Mouse (Mus musculus) hindbrain, embryonic 13.5 days (tissue): Measurements from ENCODE around the gene Arid5a. TPM values are rescaled to one million over a fixed set of nuclear protein-coding genes. Genes with fewer than 3 reads are reported as not detected.

Experiments
- ATAC-seq: fragments of 200-750 bp; cut with Nextera tagmentation; 2 replicates; pipeline ENCODE4 v1.8.0; 2017; ENCODE audit warnings: moderate TSS enrichment; ENCODE audit not compliant: low FRiP score
- H3K27ac ChIP-seq: fragments of 300-500 bp; sonication (generic); 2 replicates; pipeline ENCODE4 v1.5.1; 2015; ENCODE audit warnings: inconsistent platforms, mild to moderate bottlenecking, moderate library complexity
- H3K27me3 ChIP-seq: fragments of 300-500 bp; sonication (generic); 2 replicates; pipeline ENCODE4 v1.6.1; 2015; ENCODE audit warnings: mild to moderate bottlenecking, inconsistent platforms
- H3K36me3 ChIP-seq: fragments of 300-500 bp; sonication (generic); 2 replicates; pipeline ENCODE4 v1.6.1; 2015; ENCODE audit warnings: mild to moderate bottlenecking, inconsistent platforms
- H3K4me1 ChIP-seq: fragments of 300-500 bp; sonication (generic); replicated peaks from 2 replicates; pipeline ENCODE4 v1.6.1; 2015; ENCODE audit warnings: inconsistent platforms
- H3K4me2 ChIP-seq: fragments of 300-500 bp; sonication (generic); 2 replicates; pipeline ENCODE4 v1.6.1; 2015; ENCODE audit warnings: inconsistent platforms, mild to moderate bottlenecking, moderate library complexity
- H3K4me3 ChIP-seq: fragments of 300-500 bp; sonication (generic); 2 replicates; pipeline ENCODE4 v1.5.1; 2015; ENCODE audit warnings: mild to moderate bottlenecking, inconsistent platforms
- H3K9ac ChIP-seq: fragments of 300-500 bp; sonication (generic); 2 replicates; pipeline ENCODE4 v1.6.1; 2015; ENCODE audit warnings: mild to moderate bottlenecking, inconsistent platforms
- H3K9me3 ChIP-seq: fragments of 300-500 bp; sonication (generic); 2 replicates; pipeline ENCODE4 v1.6.1; 2016; ENCODE audit warnings: inconsistent platforms
- WGBS: fragments of 180-500 bp; shearing (Covaris S2); methylation state at CpG from one replicate; pipeline ENCODE4 v1.1.7; 2015; 5-methylcytosine and 5-hydroxymethylcytosine counted together
- polyA plus RNA-seq: library from polyadenylated mRNA; unstranded; fragments of >200 nt; fragmentation: Nextera tagmentation; extraction: Ambion mirVana; gene quantifications from 2 replicates; pipeline ENCODE4 v1.2.1, GENCODE M21; 2015

Gene Arid5a
- polyA plus RNA-seq, 1 experiment from 2014 or later = 4.0 TPM

GRCm38 (mm10) chr1:36272546-36272945 lies 35.0 kb upstream of the Arid5a start:
- Histone ChIP-seq H3K36me3 (no peaks in the 10 kb centered on the region), H3K9me3 (no peaks in the 10 kb centered on the region), H3K9ac (no peak overlapping the region), H3K4me2 (no peak overlapping the region), H3K27ac (no peak overlapping the region), H3K4me1 (peaks cover 15% of the 10 kb centered on the region), H3K4me3 (no peak overlapping the region), H3K27me3 (peaks cover 26% of the 10 kb centered on the region)
- ATAC-seq = no peak
- WGBS = 72% methylated on average over 5 of the region's 5 CpGs

- Histone ChIP-seq H3K9me3 (no peaks in the 10 kb centered on the region), H3K4me2 (no peak overlapping the region), H3K36me3 (no peaks in the 10 kb centered on the region), H3K4me3 (no peak overlapping the region), H3K27me3 (peaks cover 22% of the 10 kb centered on the region), H3K9ac (peak overlapping the region; percentile 24; the same call in 1 of the 2 replicates), H3K4me1 (peaks cover 15% of the 10 kb centered on the region), H3K27ac (no peak overlapping the region)
- 35% methylated on average over 9 of the region's 9 CpGs for WGBS
- ATAC-seq = no peak
Observed at GRCm38 (mm10) chr1:36273288-36273687, 34.2 kb upstream of the Arid5a start.

DNA sequence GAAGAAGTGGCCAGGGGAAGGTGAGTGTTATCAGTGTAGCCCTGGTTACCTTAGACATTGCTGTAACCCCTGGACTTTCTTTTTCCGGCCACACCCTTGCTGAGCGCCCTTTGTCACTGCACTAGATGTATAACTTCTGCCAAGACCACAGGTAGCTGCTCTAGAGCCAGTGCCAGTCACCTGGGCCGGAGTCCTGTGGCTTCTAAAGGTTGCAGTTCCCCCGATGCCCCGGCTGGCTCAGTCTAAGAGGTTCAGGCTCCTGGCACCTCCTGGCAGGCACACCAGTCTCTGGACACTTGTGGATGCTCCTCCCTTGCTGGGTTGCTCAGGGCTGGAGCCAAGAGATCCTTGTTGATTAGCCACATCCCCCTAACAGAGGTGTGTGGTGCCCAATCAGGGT lies 33.1 kb upstream of the Arid5a start, which contains the start of gene Neurl3:
Neurl3 (minus strand) TSS at position 225 of the 400 bp plus-strand sequence.
- Histone ChIP-seq H3K4me2 (no peak within 1 kb of the TSS), H3K9me3 (no peaks in the 10 kb centered on the region), H3K4me1 (peaks cover 11% of the 10 kb centered on the region; the same call in 1 of the 2 replicates), H3K27me3 (peaks cover 14% of the 10 kb centered on the region), H3K9ac (peak within 1 kb of the TSS; percentile 24; the same call in 1 of the 2 replicates), H3K4me3 (no peak within 1 kb of the TSS), H3K36me3 (no peaks in the 10 kb centered on the region), H3K27ac (no peak within 1 kb of the TSS)
- WGBS = 93% methylated on average over 5 of the region's 5 CpGs
- no peak for ATAC-seq

DNA sequence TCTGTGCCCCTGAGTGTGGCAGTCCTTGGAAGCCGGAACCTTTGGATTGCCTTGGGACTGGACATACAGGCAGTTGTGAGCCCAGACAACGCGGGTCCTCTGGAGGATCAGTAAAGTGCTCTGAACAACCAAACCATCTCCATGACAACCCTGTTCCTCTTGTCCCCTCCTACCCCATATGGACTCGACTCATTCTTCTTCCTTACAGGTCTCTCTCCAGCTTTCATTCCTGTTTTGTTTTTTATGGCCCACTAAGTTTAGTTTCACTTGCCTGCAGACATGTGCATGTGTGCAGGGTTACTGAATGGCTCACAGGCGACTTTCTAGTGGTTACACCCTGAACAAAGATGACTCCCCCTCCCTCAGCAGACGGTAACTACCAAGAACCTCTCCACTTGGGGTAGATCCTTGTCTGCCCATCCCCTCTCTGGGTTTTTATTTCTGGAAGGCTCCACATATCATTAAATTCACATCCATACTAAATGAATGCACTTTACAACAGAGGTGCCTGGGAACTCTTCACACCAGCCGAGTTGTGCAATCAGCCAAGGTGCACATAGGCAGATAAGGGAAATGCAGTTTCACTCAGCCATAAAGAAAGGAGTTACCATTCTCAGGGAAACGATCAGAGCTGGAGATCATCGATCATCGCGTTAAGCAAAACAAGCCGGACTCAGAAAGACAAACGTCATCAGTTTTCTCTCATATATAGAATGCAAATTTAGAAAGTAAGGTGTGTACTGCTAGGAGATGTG lies 31.7 kb upstream of the Arid5a start:
- ATAC-seq = no peak
- 66% methylated on average over 13 of the region's 13 CpGs for WGBS

GRCm38 (mm10) chr1:36277267-36278060 lies 30.1 kb upstream of the Arid5a start:
- no peak overlapping the region for H3K27ac ChIP-seq
- no peak overlapping the region for H3K4me2 ChIP-seq
- H3K36me3 ChIP-seq = no peaks in the 10 kb centered on the region
- peaks cover 3% of the 10 kb centered on the region; the same call in 1 of the 2 replicates for H3K4me1 ChIP-seq
- H3K27me3 ChIP-seq = no peaks in the 10 kb centered on the region
- ATAC-seq = no peak; the same call in 1 of the 2 replicates
- WGBS = 21% methylated on average over 7 of the region's 7 CpGs
- H3K9ac ChIP-seq = no peak overlapping the region
- H3K4me3 ChIP-seq = no peak overlapping the region
- H3K9me3 ChIP-seq = no peaks in the 10 kb centered on the region

More for the DNA sequence above, 31.7 kb upstream of the Arid5a start:
- Histone ChIP-seq H3K4me3 (no peak overlapping the region), H3K4me1 (peaks cover 10% of the 10 kb centered on the region; the same call in 1 of the 2 replicates), H3K9ac (no peak overlapping the region), H3K4me2 (no peak overlapping the region), H3K27me3 (peaks cover 3% of the 10 kb centered on the region; the same call in 1 of the 2 replicates), H3K27ac (no peak overlapping the region), H3K9me3 (no peaks in the 10 kb centered on the region), H3K36me3 (no peaks in the 10 kb centered on the region)

- Histone ChIP-seq H3K36me3 (no peaks in the 10 kb centered on the region), H3K4me1 (no peaks in the 10 kb centered on the region), H3K4me2 (no peak overlapping the region), H3K27me3 (no peaks in the 10 kb centered on the region), H3K9me3 (no peaks in the 10 kb centered on the region), H3K4me3 (no peak overlapping the region), H3K9ac (no peak overlapping the region), H3K27ac (no peak overlapping the region)
- no peak for ATAC-seq
- WGBS = 31% methylated on average over 3 of the region's 3 CpGs
Observed at GRCm38 (mm10) chr1:36279202-36279601, 28.3 kb upstream of the Arid5a start.

DNA sequence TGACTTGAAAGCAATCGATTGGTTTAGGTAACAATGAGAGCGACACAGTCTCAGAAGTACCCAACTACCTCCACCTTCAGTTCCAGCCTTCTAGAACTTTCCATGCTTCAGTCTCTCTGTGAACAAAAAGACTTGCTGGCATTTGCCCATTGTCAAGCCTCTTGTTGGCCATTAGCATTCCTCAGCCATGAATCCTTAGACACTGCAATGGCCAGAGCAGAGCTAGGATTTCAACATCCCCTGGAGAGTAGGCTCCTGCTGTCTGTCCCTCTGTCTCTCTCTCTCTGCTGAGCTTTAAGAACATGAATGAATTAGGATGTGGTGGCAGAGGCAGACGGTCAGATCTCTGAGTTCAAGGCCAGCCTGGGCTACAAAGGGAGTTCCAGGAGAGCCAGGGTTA lies 26.6 kb upstream of the Arid5a start:
- no peaks in the 10 kb centered on the region for H3K4me1 ChIP-seq
- no peaks in the 10 kb centered on the region for H3K36me3 ChIP-seq
- H3K4me2 ChIP-seq = no peak overlapping the region
- H3K9ac ChIP-seq = no peak overlapping the region
- no peaks in the 10 kb centered on the region for H3K9me3 ChIP-seq
- ATAC-seq = no peak
- WGBS = 90% methylated on average over 3 of the region's 3 CpGs
- no peak overlapping the region for H3K4me3 ChIP-seq
- H3K27ac ChIP-seq = no peak overlapping the region
- no peaks in the 10 kb centered on the region for H3K27me3 ChIP-seq

DNA sequence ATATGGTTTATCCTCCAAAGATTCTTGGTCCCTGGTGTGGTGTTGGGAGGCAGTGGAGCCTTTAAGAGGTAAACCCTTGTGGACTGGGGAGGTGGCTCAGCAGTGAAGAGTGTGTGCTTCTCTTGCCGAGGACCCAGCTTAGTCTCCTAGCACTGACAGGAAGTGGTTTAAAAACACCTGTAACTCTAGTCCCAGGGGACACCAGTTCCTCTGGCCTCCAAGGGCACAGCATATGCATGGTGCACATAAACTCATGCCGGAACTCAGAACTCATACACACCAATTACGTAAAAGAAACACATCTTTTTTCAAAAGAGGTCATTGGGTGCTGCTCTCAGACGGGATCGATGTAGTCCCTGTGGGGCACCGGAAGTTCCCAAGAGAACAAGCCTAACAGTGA lies 25.7 kb upstream of the Arid5a start:
- Histone ChIP-seq H3K36me3 (no peaks in the 10 kb centered on the region), H3K27me3 (no peaks in the 10 kb centered on the region), H3K27ac (no peak overlapping the region), H3K9ac (no peak overlapping the region), H3K4me3 (no peak overlapping the region), H3K4me1 (no peaks in the 10 kb centered on the region), H3K4me2 (no peak overlapping the region), H3K9me3 (no peaks in the 10 kb centered on the region)
- ATAC-seq = no peak
- WGBS = 91% methylated on average over 6 of the region's 6 CpGs

- no peaks in the 10 kb centered on the region for H3K4me1 ChIP-seq
Observed at GRCm38 (mm10) chr1:36293470-36293869, 14.1 kb upstream of the Arid5a start.

DNA sequence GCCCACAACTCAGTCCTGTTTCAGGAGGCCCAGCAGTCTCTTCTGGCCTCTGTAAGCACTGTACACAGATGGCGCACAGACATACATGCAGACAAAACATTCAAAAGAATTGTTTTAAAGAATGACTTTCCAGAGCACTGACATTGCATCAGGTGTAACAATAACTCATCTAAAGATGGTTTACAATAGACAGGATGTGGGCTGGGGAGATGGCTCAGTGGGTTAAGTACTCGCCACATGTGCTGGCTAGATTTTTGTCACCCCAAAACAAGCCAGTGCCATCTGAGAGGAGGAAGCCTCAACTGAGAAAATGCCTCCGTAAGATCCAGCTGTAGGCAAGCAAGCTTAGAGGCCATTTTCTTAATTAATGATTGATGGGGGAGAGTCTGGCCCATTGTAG lies 13.1 kb upstream of the Arid5a start:
- Histone ChIP-seq H3K9me3 (no peaks in the 10 kb centered on the region), H3K27me3 (peaks cover 18% of the 10 kb centered on the region; the same call in 1 of the 2 replicates), H3K9ac (no peak overlapping the region), H3K4me3 (no peak overlapping the region), H3K36me3 (no peaks in the 10 kb centered on the region), H3K4me2 (no peak overlapping the region), H3K4me1 (no peaks in the 10 kb centered on the region), H3K27ac (no peak overlapping the region)
- no peak for ATAC-seq
- 87% methylated on average over 3 of the region's 3 CpGs for WGBS

More at GRCm38 (mm10) chr1:36293470-36293869, 14.1 kb upstream of the Arid5a start:
- H3K27me3 ChIP-seq = peaks cover 14% of the 10 kb centered on the region; the same call in 1 of the 2 replicates
- no peak overlapping the region for H3K4me2 ChIP-seq
- H3K9ac ChIP-seq = no peak overlapping the region
- H3K9me3 ChIP-seq = no peaks in the 10 kb centered on the region
- ATAC-seq = no peak
- no peak overlapping the region for H3K27ac ChIP-seq
- no peak overlapping the region for H3K4me3 ChIP-seq
- no peaks in the 10 kb centered on the region for H3K36me3 ChIP-seq
- WGBS = 94% methylated on average over 8 of the region's 8 CpGs

GRCm38 (mm10) chr1:36296466-36297149 lies 10.9 kb upstream of the Arid5a start:
- Histone ChIP-seq H3K4me3 (no peak overlapping the region), H3K36me3 (no peaks in the 10 kb centered on the region), H3K27me3 (peaks cover 30% of the 10 kb centered on the region), H3K27ac (no peak overlapping the region), H3K4me1 (no peaks in the 10 kb centered on the region), H3K4me2 (no peak overlapping the region), H3K9ac (no peak overlapping the region), H3K9me3 (no peaks in the 10 kb centered on the region)
- WGBS = 74% methylated on average over 9 of the region's 9 CpGs
- ATAC-seq = no peak

DNA sequence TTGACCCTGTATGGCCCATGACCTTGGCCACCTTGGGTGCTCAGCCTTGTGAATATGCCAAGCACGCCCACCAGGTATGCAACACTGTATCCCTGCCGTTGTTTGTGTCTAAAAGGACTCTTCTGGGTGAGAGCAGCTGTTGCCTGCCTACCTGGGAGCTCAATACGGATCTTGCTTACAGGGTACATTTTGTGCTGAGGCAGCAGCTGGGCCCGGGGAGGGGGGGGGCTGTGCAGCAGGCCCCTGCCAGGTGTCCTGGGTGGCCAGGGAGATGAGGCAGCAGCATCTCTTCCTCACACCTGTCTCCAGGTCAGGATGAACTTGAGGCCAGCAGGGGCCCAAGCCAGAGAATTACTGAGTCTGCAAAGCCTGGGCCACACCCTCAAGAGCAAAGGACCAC lies 9.4 kb upstream of the Arid5a start:
- H3K36me3 ChIP-seq = no peaks in the 10 kb centered on the region
- no peak overlapping the region for H3K4me2 ChIP-seq
- H3K9ac ChIP-seq = no peak overlapping the region
- whole genome bisulfite sequencing = 78% methylated on average over 4 of the region's 4 CpGs
- no peaks in the 10 kb centered on the region for H3K9me3 ChIP-seq
- peaks cover 42% of the 10 kb centered on the region for H3K27me3 ChIP-seq
- no peak for ATAC-seq
- peaks cover 4% of the 10 kb centered on the region for H3K4me1 ChIP-seq
- no peak overlapping the region for H3K27ac ChIP-seq
- no peak overlapping the region for H3K4me3 ChIP-seq
